Mouse (Mus musculus) hindbrain, embryonic 12.5 days (tissue): ENCODE measurements around the gene Tango6. TPM values are rescaled to one million over a fixed set of nuclear protein-coding genes. Genes with fewer than 3 reads are reported as not detected.
"Not testable (repeated sequence)": the region's sequence is repeated elsewhere in the genome, so short reads cannot be mapped to it uniquely, and the experiment has no call there.

Experiments used
- ATAC-seq: fragments of 200-750 bp; cut with Nextera tagmentation; 2 replicates; pipeline ENCODE4 v1.8.0; 2017; ENCODE audit warnings: moderate TSS enrichment; ENCODE audit not compliant: low FRiP score
- H3K27ac ChIP-seq: fragments of 300-500 bp; sonication (generic); 2 replicates; pipeline ENCODE4 v1.5.1; 2016; ENCODE audit warnings: mild to moderate bottlenecking
- H3K27me3 ChIP-seq: fragments of 300-500 bp; sonication (generic); 2 replicates; pipeline ENCODE4 v1.6.1; 2016; ENCODE audit warnings: mild to moderate bottlenecking
- H3K36me3 ChIP-seq: fragments of 300-500 bp; sonication (generic); 2 replicates; pipeline ENCODE4 v1.6.1; 2016; ENCODE audit warnings: mild to moderate bottlenecking
- H3K4me1 ChIP-seq: fragments of 300-500 bp; sonication (generic); 2 replicates; pipeline ENCODE4 v1.6.1; 2016
- H3K4me2 ChIP-seq: fragments of 300-500 bp; sonication (generic); replicated peaks from 2 replicates; pipeline ENCODE4 v1.6.1; 2016; ENCODE audit warnings: mild to moderate bottlenecking
- H3K4me3 ChIP-seq: fragments of 300-500 bp; sonication (generic); 2 replicates; pipeline ENCODE4 v1.5.1; 2016; ENCODE audit warnings: mild to moderate bottlenecking
- H3K9ac ChIP-seq: fragments of 300-500 bp; sonication (generic); 2 replicates; pipeline ENCODE4 v1.6.1; 2016; ENCODE audit warnings: mild to moderate bottlenecking, moderate library complexity
- H3K9me3 ChIP-seq: fragments of 300-500 bp; sonication (generic); replicated peaks from 2 replicates; pipeline ENCODE4 v1.6.1; 2016; ENCODE audit warnings: mild to moderate bottlenecking
- WGBS: fragments of 180-500 bp; shearing (Covaris S2); methylation state at CpG from one replicate; pipeline ENCODE4 v1.1.7; 2016; 5-methylcytosine and 5-hydroxymethylcytosine counted together
- polyA plus RNA-seq: library from polyadenylated mRNA; unstranded; fragments of >200 nt; fragmentation: Nextera tagmentation; extraction: Ambion mirVana; gene quantifications from 2 replicates; pipeline ENCODE4 v1.2.1, GENCODE M21; 2016

Gene Tango6
- polyA plus RNA-seq, 1 experiment from 2014 or later = 10.3 TPM

GRCm38 (mm10) chr8:106871328-106871926 lies 188.6 kb downstream of the Tango6 start:
- 0 out of 2 replicates have a peak overlapping the region, but pooled peaks have one; percentile 30 for H3K27ac ChIP-seq
- peak overlapping the region; percentile 95 for H3K4me2 ChIP-seq
- H3K9ac ChIP-seq = peak overlapping the region; percentile 66
- WGBS = 1% methylated on average over 15 of the region's 15 CpGs
- peaks cover 65% of the 10 kb centered on the region for H3K27me3 ChIP-seq
- peaks cover 13% of the 10 kb centered on the region for H3K36me3 ChIP-seq
- peak; percentile 53 for ATAC-seq
- peak overlapping the region; percentile 53 for H3K4me3 ChIP-seq
- peaks cover 26% of the 10 kb centered on the region for H3K4me1 ChIP-seq
- no peaks in the 10 kb centered on the region for H3K9me3 ChIP-seq

GRCm38 (mm10) chr8:106871931-106872371 lies 189.1 kb downstream of the Tango6 start:
- H3K9ac ChIP-seq = peak overlapping the region; percentile 66
- no peaks in the 10 kb centered on the region for H3K9me3 ChIP-seq
- H3K4me3 ChIP-seq = peak overlapping the region; percentile 53
- under 1% methylated on average over 22 of the region's 22 CpGs for WGBS
- H3K4me2 ChIP-seq = peak overlapping the region; percentile 95
- ATAC-seq = peak; percentile 67
- H3K36me3 ChIP-seq = peaks cover 18% of the 10 kb centered on the region
- peaks cover 65% of the 10 kb centered on the region for H3K27me3 ChIP-seq
- H3K27ac ChIP-seq = no peak overlapping the region
- peaks cover 26% of the 10 kb centered on the region for H3K4me1 ChIP-seq

GRCm38 (mm10) chr8:106872454-106873034 lies 189.7 kb downstream of the Tango6 start:
- Histone ChIP-seq H3K36me3 (peaks cover 22% of the 10 kb centered on the region), H3K9me3 (no peaks in the 10 kb centered on the region), H3K27ac (no peak overlapping the region), H3K4me1 (peaks cover 26% of the 10 kb centered on the region), H3K4me3 (peak overlapping the region; percentile 53), H3K27me3 (peaks cover 61% of the 10 kb centered on the region), H3K4me2 (peak overlapping the region; percentile 95), H3K9ac (peak overlapping the region; percentile 66)
- 5% methylated on average over 8 of the region's 8 CpGs for WGBS
- ATAC-seq = no peak

GRCm38 (mm10) chr8:106880121-106880707 lies 197.3 kb downstream of the Tango6 start:
- no peak overlapping the region for H3K4me3 ChIP-seq
- H3K36me3 ChIP-seq = peaks cover 90% of the 10 kb centered on the region
- H3K4me2 ChIP-seq = no peak overlapping the region
- 95% methylated on average over 8 of the region's 8 CpGs for WGBS
- ATAC-seq = no peak
- H3K27ac ChIP-seq = no peak overlapping the region
- H3K9me3 ChIP-seq = no peaks in the 10 kb centered on the region
- H3K9ac ChIP-seq = no peak overlapping the region
- H3K4me1 ChIP-seq = no peaks in the 10 kb centered on the region
- no peaks in the 10 kb centered on the region for H3K27me3 ChIP-seq

GRCm38 (mm10) chr8:106884094-106884493 lies 201.2 kb downstream of the Tango6 start:
- H3K4me1 ChIP-seq, H3K9ac ChIP-seq, H3K4me3 ChIP-seq, H3K27ac ChIP-seq, H3K9me3 ChIP-seq, H3K4me2 ChIP-seq, H3K27me3 ChIP-seq, ATAC-seq: not testable (repeated sequence)
- peaks cover 77% of the 10 kb centered on the region for H3K36me3 ChIP-seq
- WGBS = 96% methylated on average over 11 of the region's 11 CpGs

- not testable (repeated sequence) for ATAC-seq, H3K27me3 ChIP-seq, H3K9me3 ChIP-seq, H3K4me1 ChIP-seq, H3K4me3 ChIP-seq, H3K27ac ChIP-seq, H3K4me2 ChIP-seq, H3K9ac ChIP-seq
- WGBS = 95% methylated on average over 4 of the region's 4 CpGs
- H3K36me3 ChIP-seq = peaks cover 70% of the 10 kb centered on the region
Measured at GRCm38 (mm10) chr8:106884826-106885400, 202.0 kb downstream of the Tango6 start.

GRCm38 (mm10) chr8:106887336-106888189 lies 204.7 kb downstream of the Tango6 start:
- ATAC-seq = no peak; the same call in 1 of the 2 replicates
- Histone ChIP-seq H3K27ac (no peak overlapping the region), H3K36me3 (peaks cover 44% of the 10 kb centered on the region), H3K4me1 (peaks cover 12% of the 10 kb centered on the region), H3K9me3 (no peaks in the 10 kb centered on the region), H3K27me3 (no peaks in the 10 kb centered on the region), H3K9ac (no peak overlapping the region), H3K4me2 (no peak overlapping the region), H3K4me3 (no peak overlapping the region)
- 52% methylated on average over 5 of the region's 5 CpGs for WGBS

- Histone ChIP-seq H3K27me3 (no peaks in the 10 kb centered on the region), H3K9me3 (no peaks in the 10 kb centered on the region), H3K36me3 (peaks cover 32% of the 10 kb centered on the region), H3K4me2 (no peak overlapping the region), H3K4me1 (peaks cover 12% of the 10 kb centered on the region), H3K27ac (no peak overlapping the region), H3K9ac (no peak overlapping the region), H3K4me3 (no peak overlapping the region)
- no peak for ATAC-seq
- WGBS = 90% methylated on average over 3 of the region's 3 CpGs
Measured at GRCm38 (mm10) chr8:106888803-106889202, 205.9 kb downstream of the Tango6 start.

GRCm38 (mm10) chr8:106892210-106892805 lies 209.4 kb downstream of the Tango6 start:
- Histone ChIP-seq H3K4me1 (peaks cover 21% of the 10 kb centered on the region), H3K9ac (peak overlapping the region; percentile 97), H3K27ac (peak overlapping the region; percentile 96), H3K27me3 (no peaks in the 10 kb centered on the region), H3K36me3 (no peaks in the 10 kb centered on the region; the same call in 1 of the 2 replicates), H3K4me2 (peak overlapping the region; percentile 78), H3K4me3 (peak overlapping the region; percentile 95), H3K9me3 (no peaks in the 10 kb centered on the region)
- WGBS = 1% methylated on average over 15 of the region's 15 CpGs
- ATAC-seq = no peak

GRCm38 (mm10) chr8:106892806-106893451 lies 210.1 kb downstream of the Tango6 start:
- H3K4me2 ChIP-seq = peak overlapping the region; percentile 78
- peak overlapping the region; percentile 96 for H3K27ac ChIP-seq
- under 1% methylated on average over 55 of the region's 57 CpGs for WGBS
- H3K27me3 ChIP-seq = no peaks in the 10 kb centered on the region
- H3K4me1 ChIP-seq = peaks cover 21% of the 10 kb centered on the region
- peak overlapping the region; percentile 97 for H3K9ac ChIP-seq
- ATAC-seq = peak; percentile 86
- peak overlapping the region; percentile 95 for H3K4me3 ChIP-seq
- peaks cover 2% of the 10 kb centered on the region; the same call in 1 of the 2 replicates for H3K36me3 ChIP-seq
- H3K9me3 ChIP-seq = no peaks in the 10 kb centered on the region

- H3K27me3 ChIP-seq = no peaks in the 10 kb centered on the region
- ATAC-seq = peak; percentile 96
- H3K27ac ChIP-seq = peak within 1 kb of the TSS; percentile 96
- peak within 1 kb of the TSS; percentile 95 for H3K4me3 ChIP-seq
- peak within 1 kb of the TSS; percentile 97 for H3K9ac ChIP-seq
- peaks cover 21% of the 10 kb centered on the region for H3K4me1 ChIP-seq
- peaks cover 9% of the 10 kb centered on the region for H3K36me3 ChIP-seq
- no peaks in the 10 kb centered on the region for H3K9me3 ChIP-seq
- WGBS = under 1% methylated on average over 63 of the region's 63 CpGs
- H3K4me2 ChIP-seq = peak within 1 kb of the TSS; percentile 78
Measured at GRCm38 (mm10) chr8:106893481-106894156, 210.8 kb downstream of the Tango6 start, which contains the start of gene Utp4. Gene Utp4, plus strand, starts transcription at chr8:106893636.
